Mouse (Mus musculus) Patski (cell line): ENCODE measurements around the gene Gclm. TPM values are rescaled to one million over a fixed set of nuclear protein-coding genes. Genes with fewer than 3 reads are reported as not detected.

Source experiments
- ATAC-seq: fragments of 100-300 bp; one replicate; pipeline ENCODE4 v1.8.0; 2021
- CTCF ChIA-PET: fragments of 350-600 bp; sonication (Branson Sonifier 250); formaldehyde crosslinking; loops from one replicate; lab custom pipeline; 2022; ENCODE audit warnings: inconsistent platforms; lab: Charles Lee
- POLR2A ChIA-PET: fragments of 350-600 bp; sonication (Branson Sonifier 250); formaldehyde crosslinking; loops from one replicate; lab custom pipeline; 2022; ENCODE audit warnings: antibody characterized with exemption, inconsistent platforms; lab: Charles Lee
- DNase-seq: peaks from one replicate; pipeline ENCODE4 v3.0.0-alpha.2; 2011; ENCODE audit warnings: low read depth, low spot score
- H3K27me3 ChIP-seq: fragments of 371-371 bp; one replicate; pipeline ENCODE4 v1.5.1; 2021
- CTCF ChIP-seq: fragments of 100-300 bp; IDR thresholded peaks from one replicate; pipeline ENCODE4 v1.5.1; 2021
- in situ Hi-C: fragments of 300-500 bp; cut with MboI; formaldehyde crosslinking; loops from 3 replicates; pipeline ENCODE4 v1.11.1; 2018; ENCODE audit warnings: low pct_unique_long_range_greater_than_20kb, mixed read lengths
- polyA plus RNA-seq: library from polyadenylated mRNA; unstranded; gene quantifications from one replicate; pipeline ENCODE4 v1.2.3, GENCODE M21; 2021

Gene Gclm
- polyA plus RNA-seq, 1 experiment from 2014 or later = 459 TPM

GRCm38 (mm10) chr3:122296979-122297378 lies 51.6 kb downstream of the Gclm start:
- in situ Hi-C loops = no loop called here
- no peak for TF ChIP-seq CTCF
- H3K27me3 ChIP-seq = no peaks in the 10 kb centered on the region
- ChIA-PET CTCF (interaction anchor here (1.1 to 1.9 kb wide), 4 partner anchors 24 to 182 kb away, joined by 3 to 7 read pairs (median 5); no protein-coding TSS in a partner anchor), POLR2A (interaction anchor here (0.6 to 1.0 kb wide), 3 partner anchors 54 to 252 kb away, joined by 3 read pairs; no protein-coding TSS in a partner anchor)
- ATAC-seq = no peak
- no peak for DNase-seq

GRCm38 (mm10) chr3:122300983-122301919 lies 55.9 kb downstream of the Gclm start:
- no peak for TF ChIP-seq CTCF
- H3K27me3 ChIP-seq = no peaks in the 10 kb centered on the region
- DNase-seq = no peak
- ATAC-seq = peak; percentile 73
- POLR2A ChIA-PET = no interaction called here
- CTCF ChIA-PET = interaction anchor here (0.8 kb wide), 1 partner anchor 10 kb away, joined by 3 read pairs; no protein-coding TSS in a partner anchor
- in situ Hi-C loops = loop anchor here (10.0 to 25.0 kb wide), 2 partner anchors 484 to 611 kb away; partner anchors contain the start of genes 1810037I17Rik and Gm10959

- in situ Hi-C loops = loop anchor here (10.0 to 25.0 kb wide), 2 partner anchors 480 to 608 kb away; partner anchors contain the start of genes 1810037I17Rik and Gm10959
- ChIA-PET CTCF (interaction anchor here (1.2 to 2.0 kb wide), 3 partner anchors 8 to 162 kb away, joined by 3 to 5 read pairs (median 5); no protein-coding TSS in a partner anchor), POLR2A (no interaction called here)
- TF ChIP-seq CTCF = no peak
- DNase-seq = no peak
- H3K27me3 ChIP-seq = no peaks in the 10 kb centered on the region
- no peak for ATAC-seq
Measured at GRCm38 (mm10) chr3:122304560-122304959, 59.2 kb downstream of the Gclm start.

GRCm38 (mm10) chr3:122307894-122308671 lies 62.7 kb downstream of the Gclm start:
- in situ Hi-C loops = loop anchor here (10.0 to 25.0 kb wide), 2 partner anchors 477 to 604 kb away; partner anchors contain the start of genes 1810037I17Rik and Gm10959
- ATAC-seq (no peak), DNase-seq (no peak)
- ChIA-PET CTCF (interaction anchor here (1.4 kb wide), 1 partner anchor 138 kb away, joined by 4 read pairs; no protein-coding TSS in a partner anchor), POLR2A (no interaction called here)
- no peaks in the 10 kb centered on the region for H3K27me3 ChIP-seq
- TF ChIP-seq CTCF = no peak

- CTCF ChIA-PET = interaction anchor here (0.6 to 1.8 kb wide), 3 partner anchors 13 to 158 kb away, joined by 3 to 9 read pairs (median 3); no protein-coding TSS in a partner anchor
Measured at GRCm38 (mm10) chr3:122308981-122309380, 63.6 kb downstream of the Gclm start.

GRCm38 (mm10) chr3:122312078-122312477 lies 66.7 kb downstream of the Gclm start:
- H3K27me3 ChIP-seq = no peaks in the 10 kb centered on the region
- DNase-seq = no peak
- CTCF ChIA-PET = interaction anchor here (0.6 to 5.2 kb wide), 18 partner anchors 31 to 376 kb away, joined by 3 to 58 read pairs (median 4); no protein-coding TSS in a partner anchor
- POLR2A ChIA-PET = interaction anchor here (0.8 to 1.1 kb wide), 3 partner anchors 10 to 147 kb away, joined by 3 to 6 read pairs (median 3); no protein-coding TSS in a partner anchor
- peak; percentile 99 for TF ChIP-seq CTCF
- ATAC-seq = no peak
- in situ Hi-C loops = loop anchor here (5.0 to 25.0 kb wide), 4 partner anchors 105 to 600 kb away; partner anchors contain the start of genes 1810037I17Rik and Gm10959

More at GRCm38 (mm10) chr3:122308981-122309380, 63.6 kb downstream of the Gclm start:
- no peak for ATAC-seq
- TF ChIP-seq CTCF = no peak
- H3K27me3 ChIP-seq = no peaks in the 10 kb centered on the region
- in situ Hi-C loops = loop anchor here (10.0 to 25.0 kb wide), 2 partner anchors 476 to 603 kb away; partner anchors contain the start of genes 1810037I17Rik and Gm10959
- no peak for DNase-seq
- POLR2A ChIA-PET = no interaction called here

- POLR2A ChIA-PET = no interaction called here
- H3K27me3 ChIP-seq = no peaks in the 10 kb centered on the region
- in situ Hi-C loops = loop anchor here (5.0 to 25.0 kb wide), 4 partner anchors 104 to 599 kb away; partner anchors contain the start of genes 1810037I17Rik and Gm10959
- CTCF ChIA-PET = interaction anchor here (0.9 to 5.2 kb wide), 5 partner anchors 50 to 153 kb away, joined by 3 to 58 read pairs (median 5); no protein-coding TSS in a partner anchor
- DNase-seq = no peak
- TF ChIP-seq CTCF = no peak
- ATAC-seq = no peak
Measured at GRCm38 (mm10) chr3:122312936-122313629, 67.7 kb downstream of the Gclm start.

GRCm38 (mm10) chr3:122313936-122314335 lies 68.6 kb downstream of the Gclm start:
- ATAC-seq = no peak
- ChIA-PET POLR2A (no interaction called here), CTCF (interaction anchor here (0.9 to 5.2 kb wide), 10 partner anchors 50 to 334 kb away, joined by 3 to 58 read pairs (median 4); no protein-coding TSS in a partner anchor)
- no peak for DNase-seq
- in situ Hi-C loops = loop anchor here (5.0 to 25.0 kb wide), 4 partner anchors 103 to 598 kb away; partner anchors contain the start of genes 1810037I17Rik and Gm10959
- no peaks in the 10 kb centered on the region for H3K27me3 ChIP-seq
- TF ChIP-seq CTCF = no peak
